Mouse (Mus musculus): ENCODE measurements around the gene Olfr513. TPM values are rescaled to one million over a fixed set of nuclear protein-coding genes. Genes with fewer than 3 reads are reported as not detected.

Olfr513 gene
- not detected for total RNA-seq (2021)
- long read RNA-seq, experiment 1 = 0 reads
- long read RNA-seq, experiment 2 = 0 reads

GRCm38 (mm10) chr7:108750673-108751072, at the start of gene Olfr513:
Gene Olfr513, plus strand, starts transcription at chr7:108750973.
- H3K4me3 ChIP-seq = no peak within 1 kb of the TSS
- no peak for TF ChIP-seq CTCF (IDR thresholded peaks at IDR 0.05)
- DNase-seq (ENCODE audit: extremely low spot score in 1 of 2, low spot score in 2 of 2) = no peak
- no peak within 1 kb of the TSS for H3K27ac ChIP-seq
- intact Hi-C loops (cut with DNase I) = no loop called here

DNA sequence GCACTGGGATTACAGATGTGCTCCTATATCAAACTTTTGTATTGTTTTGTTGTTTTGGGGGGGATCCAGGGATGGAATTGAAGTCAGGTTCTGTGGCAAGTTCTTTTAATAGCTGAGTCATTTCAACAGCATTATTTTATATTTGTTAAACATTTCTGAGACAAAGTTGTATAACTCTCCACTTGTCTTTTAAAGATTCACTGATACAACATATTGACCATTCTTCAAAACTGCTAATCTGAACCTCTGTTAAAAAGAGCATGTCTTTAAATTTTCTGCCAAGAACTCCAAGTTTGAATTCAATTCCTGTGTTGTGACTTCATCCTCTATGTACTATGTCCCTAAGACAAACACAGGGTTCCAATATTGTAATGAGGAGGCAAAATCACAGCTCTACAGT, 37.8 kb upstream of the Olfr513 start, which contains the start of gene Olfr512:
Olfr512 (plus strand) TSS at position 301 of the 400 bp plus-strand sequence.
- no peak within 1 kb of the TSS for H3K4me3 ChIP-seq
- intact Hi-C loops (cut with DNase I) = no loop called here
- DNase-seq (ENCODE audit: extremely low spot score in 1 of 2, low spot score in 2 of 2) = no peak
- no peak for TF ChIP-seq CTCF (IDR thresholded peaks at IDR 0.05)
- H3K27ac ChIP-seq = no peak within 1 kb of the TSS

- no peak overlapping the region for H3K4me3 ChIP-seq
- no peak overlapping the region for H3K27ac ChIP-seq
- intact Hi-C loops (cut with DNase I) = no loop called here
- no peak; the same call in 1 of the 2 replicates for TF ChIP-seq CTCF (IDR thresholded peaks at IDR 0.05)
- DNase-seq (ENCODE audit: extremely low spot score in 1 of 2, low spot score in 2 of 2) = no peak
These were observed 9.6 kb downstream of the Olfr513 start for GRCm38 (mm10) chr7:108760411-108760810.

- Histone ChIP-seq H3K27ac (no peak overlapping the region), H3K4me3 (no peak overlapping the region)
- no peak for TF ChIP-seq CTCF (IDR thresholded peaks at IDR 0.05)
- DNase-seq (ENCODE audit: extremely low spot score in 1 of 2, low spot score in 2 of 2) = no peak
- intact Hi-C loops (cut with DNase I) = no loop called here
These were observed 46.6 kb downstream of the Olfr513 start for GRCm38 (mm10) chr7:108797205-108797933.

Other genes starting within 250 kb of the Olfr513 start
- gene Olfr502, start 225.9 kb upstream of the Olfr513 start, total RNA-seq (2021) = not detected
- not detected for gene Olfr503, start 206.4 kb upstream of the Olfr513 start, total RNA-seq (2021)
- gene Olfr504, start 185.2 kb upstream of the Olfr513 start, total RNA-seq (2021) = not detected
- not detected for gene Olfr506, start 140.2 kb upstream of the Olfr513 start, total RNA-seq (2021)
- gene Olfr507, start 129.2 kb upstream of the Olfr513 start, total RNA-seq (2021) = not detected
- not detected for gene Olfr508, start 121.0 kb upstream of the Olfr513 start, total RNA-seq (2021)
- gene Olfr509, start 99.1 kb upstream of the Olfr513 start, total RNA-seq (2021) = not detected
- not detected for gene Olfr510, start 84.6 kb upstream of the Olfr513 start, total RNA-seq (2021)
- not detected for gene Olfr512, start 37.7 kb upstream of the Olfr513 start, total RNA-seq (2021)
- not detected for gene Olfr514, start 75.0 kb downstream of the Olfr513 start, total RNA-seq (2021)
- not detected for gene Olfr516, start 99.6 kb downstream of the Olfr513 start, total RNA-seq (2021)
- gene Olfr517, start 121.4 kb downstream of the Olfr513 start, total RNA-seq (2021) = not detected
- not detected for gene Olfr518, start 134.0 kb downstream of the Olfr513 start, total RNA-seq (2021)
- not detected for gene Olfr519, start 143.4 kb downstream of the Olfr513 start, total RNA-seq (2021)
- gene Nlrp10, start 179.2 kb downstream of the Olfr513 start, total RNA-seq (2021) = under 1 TPM; 0.40 to 0.48 TPM
- 10 to 100 TPM; 95.6 to 96.2 TPM for gene Eif3f, start 183.4 kb downstream of the Olfr513 start, total RNA-seq (2021)
- 100 to 1,000 TPM; 140 to 148 TPM for gene Tub, start 199.4 kb downstream of the Olfr513 start, total RNA-seq (2021)

All from left cerebral cortex, adult 2 months (tissue).